Mouse (Mus musculus) bone marrow macrophage, adult 2 months (primary cell): ENCODE results near the gene Pip5kl1.

ENCODE experiments used
- CTCF ChIP-seq: IDR thresholded peaks from 2 replicates; pipeline ENCODE4 v1.5.1; 2012; ENCODE audit warnings: low read depth, mild to moderate bottlenecking, low read length, moderate library complexity
- POLR2A ChIP-seq: IDR thresholded peaks from 2 replicates; pipeline ENCODE4 v1.6.1; 2012; ENCODE audit warnings: mild to moderate bottlenecking, low read depth, low read length, borderline replicate concordance

DNA sequence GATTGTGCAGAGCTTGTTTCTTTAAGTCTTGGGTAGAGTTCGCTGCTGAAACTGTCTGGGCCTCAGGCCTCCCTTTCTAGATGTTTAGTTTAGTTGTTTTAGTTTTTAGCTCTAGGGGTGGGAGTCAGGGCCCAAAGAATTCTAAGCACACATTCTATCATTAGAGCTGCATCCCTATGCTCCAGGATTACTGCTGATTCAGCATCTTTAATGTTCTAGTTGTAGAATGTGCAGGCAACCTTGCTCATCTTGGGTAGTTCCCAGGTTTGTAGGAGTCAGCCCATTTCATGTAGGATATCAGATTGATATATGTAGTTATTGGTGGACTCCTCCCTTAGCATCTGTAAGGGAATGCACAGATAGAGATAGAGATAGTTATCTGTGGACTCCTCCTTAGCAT is 42.5 kb downstream of the Pip5kl1 start:
- TF ChIP-seq POLR2A (no peak), CTCF (no peak)
